Mouse (Mus musculus): ENCODE measurements around the gene Dlx5. TPM values are rescaled to one million over a fixed set of nuclear protein-coding genes. Genes with fewer than 3 reads are reported as not detected.

The Dlx5 gene
- total RNA-seq, 2 experiments from 2014 or later, result not detected

Other genes starting within 250 kb of the Dlx5 start
- not detected in 2 replicates for gene Dlx6, start 18.8 kb downstream of the Dlx5 start, total RNA-seq (2015)
- gene Dlx6, start 18.8 kb downstream of the Dlx5 start, total RNA-seq (2017), result not detected in 2 replicates
- 3.1 and 3.4 TPM in 2 replicates for gene Sdhaf3, start 73.9 kb upstream of the Dlx5 start, total RNA-seq (2015)
- gene Sdhaf3, start 73.9 kb upstream of the Dlx5 start, total RNA-seq (2017), result 1.1 and 1.7 TPM in 2 replicates